Mouse (Mus musculus): ENCODE data around the gene 2210016F16Rik.

GRCm38 (mm10) chr13:58334116-58334515 lies 50.9 kb downstream of the 2210016F16Rik start:
- TF ChIP-seq POLR2A (IDR thresholded peaks at IDR 0.05; ENCODE audit: low read depth, low read length) = no peak
- TF ChIP-seq CTCF (conservative IDR thresholded peaks at IDR 0.05; ENCODE audit: insufficient read depth, insufficient read length, low read depth, low read length) = no peak

Data from kidney, adult 2 months (tissue).